Mouse (Mus musculus) midbrain, embryonic 12.5 days (tissue): Measurements from ENCODE around the gene Peg10. TPM values are rescaled to one million over a fixed set of nuclear protein-coding genes. Genes with fewer than 3 reads are reported as not detected.
"Not testable (repeated sequence)": the region's sequence is repeated elsewhere in the genome, so short reads cannot be mapped to it uniquely, and the experiment has no call there.

Experiments used
- ATAC-seq: fragments of 200-750 bp; cut with Nextera tagmentation; 2 replicates; pipeline ENCODE4 v1.8.0; 2017; ENCODE audit warnings: low read depth, moderate TSS enrichment, moderate library complexity; ENCODE audit not compliant: low FRiP score
- H3K27ac ChIP-seq: fragments of 300-500 bp; sonication (generic); replicated peaks from 2 replicates; pipeline ENCODE4 v1.5.1; 2016; ENCODE audit warnings: mild to moderate bottlenecking
- H3K27me3 ChIP-seq: fragments of 300-500 bp; sonication (generic); 2 replicates; pipeline ENCODE4 v1.6.1; 2016; ENCODE audit warnings: mild to moderate bottlenecking
- H3K36me3 ChIP-seq: fragments of 300-500 bp; sonication (generic); 2 replicates; pipeline ENCODE4 v1.6.1; 2016
- H3K4me1 ChIP-seq: fragments of 300-500 bp; sonication (generic); 2 replicates; pipeline ENCODE4 v1.6.1; 2016
- H3K4me2 ChIP-seq: fragments of 300-500 bp; sonication (generic); replicated peaks from 2 replicates; pipeline ENCODE4 v1.6.1; 2016; ENCODE audit warnings: mild to moderate bottlenecking, moderate library complexity
- H3K4me3 ChIP-seq: fragments of 300-500 bp; sonication (generic); 2 replicates; pipeline ENCODE4 v1.5.1; 2016; ENCODE audit warnings: mild to moderate bottlenecking
- H3K9ac ChIP-seq: fragments of 300-500 bp; sonication (generic); replicated peaks from 2 replicates; pipeline ENCODE4 v1.6.1; 2016; ENCODE audit warnings: mild to moderate bottlenecking, moderate library complexity
- H3K9me3 ChIP-seq: fragments of 300-500 bp; sonication (generic); 2 replicates; pipeline ENCODE4 v1.6.1; 2016; ENCODE audit warnings: mild to moderate bottlenecking
- WGBS: fragments of 180-500 bp; shearing (Covaris S2); methylation state at CpG from one replicate; pipeline ENCODE4 v1.1.7; 2016; 5-methylcytosine and 5-hydroxymethylcytosine counted together
- polyA plus RNA-seq: library from polyadenylated mRNA; unstranded; fragments of >200 nt; fragmentation: Nextera tagmentation; extraction: Ambion mirVana; gene quantifications from 2 replicates; pipeline ENCODE4 v1.2.1, GENCODE M21; 2016

Peg10 gene
- polyA plus RNA-seq, 1 experiment from 2014 or later = 6.4 TPM

GRCm38 (mm10) chr6:4754286-4754685, 7.2 kb downstream of the Peg10 start:
- H3K4me2 ChIP-seq = no peak overlapping the region
- H3K27me3 ChIP-seq = no peaks in the 10 kb centered on the region
- no peak overlapping the region for H3K27ac ChIP-seq
- peaks cover 27% of the 10 kb centered on the region for H3K36me3 ChIP-seq
- ATAC-seq = no peak
- WGBS = 95% methylated on average over 10 of the region's 10 CpGs
- H3K4me1 ChIP-seq = no peaks in the 10 kb centered on the region
- peaks cover 20% of the 10 kb centered on the region for H3K9me3 ChIP-seq
- H3K9ac ChIP-seq = no peak overlapping the region
- no peak overlapping the region for H3K4me3 ChIP-seq

- peaks cover 20% of the 10 kb centered on the region for H3K9me3 ChIP-seq
- H3K36me3 ChIP-seq = peaks cover 27% of the 10 kb centered on the region
- H3K4me2 ChIP-seq = no peak overlapping the region
- H3K4me3 ChIP-seq = no peak overlapping the region
- WGBS = 94% methylated on average over 16 of the region's 16 CpGs
- no peaks in the 10 kb centered on the region for H3K27me3 ChIP-seq
- ATAC-seq = no peak
- no peak overlapping the region for H3K27ac ChIP-seq
- H3K4me1 ChIP-seq = no peaks in the 10 kb centered on the region
- no peak overlapping the region for H3K9ac ChIP-seq
Observed at GRCm38 (mm10) chr6:4754886-4755285, 7.8 kb downstream of the Peg10 start.

DNA sequence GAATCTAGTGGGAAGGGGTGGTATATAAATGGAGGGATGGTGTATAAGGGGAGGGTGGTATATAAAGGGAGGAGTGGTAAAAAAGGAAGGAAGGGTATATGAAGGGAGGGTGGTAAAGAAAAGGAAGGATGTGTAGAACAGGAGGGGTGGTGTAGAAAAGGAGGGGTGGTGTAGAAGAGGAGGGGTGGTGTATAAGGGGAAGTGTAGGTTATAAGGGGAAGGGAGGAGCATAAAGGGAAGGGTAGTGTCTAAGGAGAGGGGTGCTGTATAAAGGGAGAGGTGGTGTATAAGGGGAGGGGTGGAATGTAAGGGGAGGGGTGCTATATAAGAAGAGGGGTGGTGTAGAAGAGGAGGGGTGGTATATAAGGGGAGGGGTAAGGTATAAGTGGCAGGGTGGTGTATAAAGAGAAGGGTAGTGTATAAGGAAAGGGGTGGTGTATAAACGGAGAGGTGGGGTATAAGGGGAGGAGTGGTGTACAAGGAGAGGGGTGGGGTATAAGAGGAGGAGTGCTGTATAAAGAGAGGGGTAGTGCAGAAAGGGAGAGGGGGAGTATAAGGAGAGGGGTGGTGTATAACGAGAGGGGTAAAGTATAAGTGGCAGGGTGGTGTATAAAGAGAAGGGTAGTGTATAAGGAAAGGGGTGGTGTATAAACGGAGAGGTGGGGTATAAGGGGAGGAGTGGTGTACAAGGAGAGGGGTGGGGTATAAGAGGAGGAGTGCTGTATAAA, 14.5 kb downstream of the Peg10 start:
- H3K9me3 ChIP-seq, H3K36me3 ChIP-seq, H3K9ac ChIP-seq, H3K4me3 ChIP-seq, H3K27ac ChIP-seq, H3K4me2 ChIP-seq, H3K4me1 ChIP-seq, H3K27me3 ChIP-seq: not testable (repeated sequence)
- ATAC-seq = 0 out of 2 replicates have a peak, but pooled peaks have one; percentile 14
- 46% methylated on average over 3 of the region's 3 CpGs for WGBS

DNA sequence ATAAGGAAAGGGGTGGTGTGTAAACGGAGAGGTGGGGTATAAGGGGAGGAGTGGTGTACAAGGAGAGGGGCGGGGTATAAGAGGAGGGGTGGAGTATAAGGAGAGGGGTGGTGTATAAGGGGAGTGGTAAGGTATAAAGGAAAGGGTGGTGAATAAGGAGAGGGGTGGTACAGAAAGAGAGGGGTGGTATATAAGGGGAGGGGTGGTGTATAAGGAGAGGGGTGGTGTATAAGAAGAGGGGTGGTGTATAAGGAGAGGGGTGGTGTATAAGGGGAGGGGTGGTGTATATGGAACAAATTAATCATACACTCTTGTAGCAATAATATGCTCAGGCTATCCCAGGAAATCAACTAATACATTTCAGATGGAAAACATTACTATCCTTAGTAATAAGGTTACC, 15.1 kb downstream of the Peg10 start:
- H3K36me3 ChIP-seq = no peaks in the 10 kb centered on the region; the same call in 1 of the 2 replicates
- no peak overlapping the region for H3K27ac ChIP-seq
- H3K4me2 ChIP-seq = no peak overlapping the region
- H3K27me3 ChIP-seq = no peaks in the 10 kb centered on the region
- H3K4me1 ChIP-seq = no peaks in the 10 kb centered on the region
- no peak overlapping the region for H3K4me3 ChIP-seq
- 40% methylated on average over 2 of the region's 2 CpGs for WGBS
- no peak overlapping the region for H3K9ac ChIP-seq
- no peaks in the 10 kb centered on the region for H3K9me3 ChIP-seq
- peak; percentile 97 for ATAC-seq

GRCm38 (mm10) chr6:4796281-4796680, 49.2 kb downstream of the Peg10 start:
- Histone ChIP-seq H3K4me1 (no peaks in the 10 kb centered on the region), H3K27me3 (no peaks in the 10 kb centered on the region), H3K9me3 (no peaks in the 10 kb centered on the region), H3K4me2 (no peak overlapping the region), H3K36me3 (no peaks in the 10 kb centered on the region), H3K4me3 (no peak overlapping the region), H3K27ac (no peak overlapping the region), H3K9ac (no peak overlapping the region)
- 87% methylated on average over 1 of the region's 1 CpGs for WGBS
- no peak for ATAC-seq

- H3K36me3 ChIP-seq, ATAC-seq, H3K4me1 ChIP-seq: not testable (repeated sequence)
Observed at GRCm38 (mm10) chr6:4797317-4797716, 50.2 kb downstream of the Peg10 start.

DNA sequence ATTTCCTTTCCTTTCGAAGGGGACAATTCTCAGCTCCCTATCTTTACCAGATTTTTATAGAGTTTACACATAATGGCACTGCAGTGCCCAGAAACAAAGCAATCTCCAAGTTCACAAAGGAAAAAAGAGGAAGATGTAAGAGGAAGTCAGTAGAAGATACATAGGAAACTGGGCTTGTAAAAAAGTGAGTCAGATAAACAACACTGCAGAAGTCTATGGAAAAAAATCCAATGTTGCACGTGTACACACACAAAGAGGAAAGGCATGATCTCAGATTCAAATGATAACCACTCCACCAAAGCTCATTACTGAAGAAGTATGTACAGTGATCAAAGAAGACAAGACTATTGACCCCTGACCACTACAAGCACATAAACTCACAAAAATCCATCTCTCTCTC, 51.3 kb downstream of the Peg10 start:
- Histone ChIP-seq H3K9ac (no peak overlapping the region), H3K4me2 (no peak overlapping the region), H3K9me3 (no peaks in the 10 kb centered on the region), H3K4me1 (no peaks in the 10 kb centered on the region), H3K36me3 (no peaks in the 10 kb centered on the region), H3K27me3 (no peaks in the 10 kb centered on the region), H3K27ac (no peak overlapping the region), H3K4me3 (no peak overlapping the region)
- ATAC-seq = no peak
- 79% methylated on average over 2 of the region's 2 CpGs for WGBS

More at GRCm38 (mm10) chr6:4797317-4797716, 50.2 kb downstream of the Peg10 start:
- not testable (repeated sequence) for H3K9ac ChIP-seq, H3K27me3 ChIP-seq, H3K4me2 ChIP-seq, H3K9me3 ChIP-seq, H3K4me3 ChIP-seq, H3K27ac ChIP-seq

DNA sequence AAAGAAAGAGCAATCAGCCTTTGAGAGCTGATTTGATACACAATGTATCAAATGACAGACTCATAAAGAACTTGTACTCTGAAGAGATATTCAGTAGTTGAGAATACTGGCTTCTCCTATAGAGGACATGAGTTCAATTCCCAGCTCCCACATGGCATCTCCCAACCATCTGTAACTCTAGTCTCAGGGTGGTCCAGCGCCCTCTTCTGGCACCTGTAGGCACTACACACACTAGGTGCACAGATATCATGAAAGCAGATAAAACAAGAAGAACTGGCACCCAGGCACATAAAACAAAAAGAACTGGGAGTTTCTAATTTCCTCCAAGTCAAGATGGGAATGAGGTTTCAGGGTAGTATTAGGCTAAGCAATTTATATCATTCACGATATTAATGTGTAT, 52.3 kb downstream of the Peg10 start:
- Histone ChIP-seq H3K9ac (no peak overlapping the region), H3K27ac (no peak overlapping the region), H3K4me2 (no peak overlapping the region), H3K9me3 (no peaks in the 10 kb centered on the region), H3K4me1 (no peaks in the 10 kb centered on the region), H3K36me3 (no peaks in the 10 kb centered on the region), H3K4me3 (no peak overlapping the region), H3K27me3 (no peaks in the 10 kb centered on the region)
- ATAC-seq = no peak
- WGBS = 72% methylated on average over 2 of the region's 2 CpGs

- Histone ChIP-seq H3K9ac (no peak overlapping the region), H3K9me3 (no peaks in the 10 kb centered on the region), H3K4me1 (no peaks in the 10 kb centered on the region), H3K4me2 (no peak overlapping the region), H3K4me3 (no peak overlapping the region), H3K36me3 (no peaks in the 10 kb centered on the region), H3K27ac (no peak overlapping the region), H3K27me3 (no peaks in the 10 kb centered on the region)
- ATAC-seq = no peak
- 70% methylated on average over 12 of the region's 12 CpGs for WGBS
Observed at GRCm38 (mm10) chr6:4806981-4807380, 59.9 kb downstream of the Peg10 start.

Other genes starting within 250 kb of the Peg10 start
- 256 and 344 TPM in 2 replicates for gene Col1a2, start 242.5 kb upstream of the Peg10 start, polyA plus RNA-seq
- 41.1 and 41.5 TPM in 2 replicates for gene Casd1, start 146.5 kb upstream of the Peg10 start, polyA plus RNA-seq
- 62.6 and 67.3 TPM in 2 replicates for gene Sgce, start 99 bp upstream of the Peg10 start, polyA plus RNA-seq
- gene Ppp1r9a, start 155.6 kb downstream of the Peg10 start, polyA plus RNA-seq = 27.9 and 30.5 TPM in 2 replicates